Mouse (Mus musculus): ENCODE measurements around the gene Gm20521. TPM values are rescaled to one million over a fixed set of nuclear protein-coding genes. Genes with fewer than 3 reads are reported as not detected.

The Gm20521 gene
- total RNA-seq, 1 experiment from 2014 or later: not detected

- ATAC-seq (replicated peaks; ENCODE audit: insufficient number of reproducible peaks, low FRiP score, low TSS enrichment, poor library complexity, severe bottlenecking): no peak
Observed at GRCm38 (mm10) chr14:54884022-54884712, 926 bp downstream of the Gm20521 start.

- ATAC-seq (replicated peaks; ENCODE audit: insufficient number of reproducible peaks, low FRiP score, low TSS enrichment, poor library complexity, severe bottlenecking): no peak
Observed at GRCm38 (mm10) chr14:54885309-54885708, 2.1 kb downstream of the Gm20521 start.

- no peak for ATAC-seq (replicated peaks; ENCODE audit: insufficient number of reproducible peaks, low FRiP score, low TSS enrichment, poor library complexity, severe bottlenecking)
Observed at GRCm38 (mm10) chr14:54892200-54892599, 9.0 kb downstream of the Gm20521 start, which contains the start of gene Pabpn1. Gene Pabpn1 (plus strand): TSS chr14:54892500.

- ATAC-seq (replicated peaks; ENCODE audit: insufficient number of reproducible peaks, low FRiP score, low TSS enrichment, poor library complexity, severe bottlenecking): peak; percentile 98
Observed at GRCm38 (mm10) chr14:54893651-54894181, 10.5 kb downstream of the Gm20521 start.

- no peak for ATAC-seq (replicated peaks; ENCODE audit: insufficient number of reproducible peaks, low FRiP score, low TSS enrichment, poor library complexity, severe bottlenecking)
Observed at GRCm38 (mm10) chr14:54894296-54895151, 11.3 kb downstream of the Gm20521 start.

- no peak for ATAC-seq (replicated peaks; ENCODE audit: insufficient number of reproducible peaks, low FRiP score, low TSS enrichment, poor library complexity, severe bottlenecking)
Observed at GRCm38 (mm10) chr14:54897445-54897844, 14.2 kb downstream of the Gm20521 start.

GRCm38 (mm10) chr14:54900383-54900782, 17.1 kb downstream of the Gm20521 start:
- peak; percentile 83 for ATAC-seq (replicated peaks; ENCODE audit: insufficient number of reproducible peaks, low FRiP score, low TSS enrichment, poor library complexity, severe bottlenecking)

GRCm38 (mm10) chr14:54903641-54904040, 20.4 kb downstream of the Gm20521 start:
- no peak for ATAC-seq (replicated peaks; ENCODE audit: insufficient number of reproducible peaks, low FRiP score, low TSS enrichment, poor library complexity, severe bottlenecking)

- ATAC-seq (replicated peaks; ENCODE audit: insufficient number of reproducible peaks, low FRiP score, low TSS enrichment, poor library complexity, severe bottlenecking): no peak
Observed at GRCm38 (mm10) chr14:54908682-54909081, 25.4 kb downstream of the Gm20521 start.

- ATAC-seq (replicated peaks; ENCODE audit: insufficient number of reproducible peaks, low FRiP score, low TSS enrichment, poor library complexity, severe bottlenecking): no peak
Observed at GRCm38 (mm10) chr14:54912109-54912850, 29.0 kb downstream of the Gm20521 start.

GRCm38 (mm10) chr14:54912886-54913285, 29.6 kb downstream of the Gm20521 start, which contains the start of gene Slc22a17:
Gene Slc22a17 (minus strand): TSS chr14:54913132.
- ATAC-seq (replicated peaks; ENCODE audit: insufficient number of reproducible peaks, low FRiP score, low TSS enrichment, poor library complexity, severe bottlenecking): no peak

- no peak for ATAC-seq (replicated peaks; ENCODE audit: insufficient number of reproducible peaks, low FRiP score, low TSS enrichment, poor library complexity, severe bottlenecking)
Observed at GRCm38 (mm10) chr14:54913343-54913742, 30.1 kb downstream of the Gm20521 start.

- no peak for ATAC-seq (replicated peaks; ENCODE audit: insufficient number of reproducible peaks, low FRiP score, low TSS enrichment, poor library complexity, severe bottlenecking)
Observed at GRCm38 (mm10) chr14:54920076-54920685, 36.9 kb downstream of the Gm20521 start.

- no peak for ATAC-seq (replicated peaks; ENCODE audit: insufficient number of reproducible peaks, low FRiP score, low TSS enrichment, poor library complexity, severe bottlenecking)
Observed at GRCm38 (mm10) chr14:54924641-54925348, 41.6 kb downstream of the Gm20521 start.

- ATAC-seq (replicated peaks; ENCODE audit: insufficient number of reproducible peaks, low FRiP score, low TSS enrichment, poor library complexity, severe bottlenecking): no peak
Observed at GRCm38 (mm10) chr14:54925349-54926342, 42.4 kb downstream of the Gm20521 start, which contains the start of gene Efs. Gene Efs (minus strand): TSS chr14:54926126.

- ATAC-seq (replicated peaks; ENCODE audit: insufficient number of reproducible peaks, low FRiP score, low TSS enrichment, poor library complexity, severe bottlenecking): no peak
Observed at GRCm38 (mm10) chr14:54926401-54927158, 43.3 kb downstream of the Gm20521 start.
